Mouse (Mus musculus): ENCODE measurements around the gene Prkce.

GRCm38 (mm10) chr17:86254285-86254684 lies 86.7 kb downstream of the Prkce start:
- TF ChIP-seq CTCF (IDR thresholded peaks at IDR 0.05; ENCODE audit: control insufficient read depth, insufficient read depth, low read length) = no peak
- TF ChIP-seq POLR2A (IDR thresholded peaks at IDR 0.05; ENCODE audit: borderline replicate concordance, control insufficient read depth, low read depth, low read length) = no peak

Measured in bone marrow, adult 2 months (tissue).